Mouse (Mus musculus) G1E (cell line): ENCODE measurements around the gene Zfp322a.
"Not testable (repeated sequence)": the region's sequence is repeated elsewhere in the genome, so short reads cannot be mapped to it uniquely, and the experiment has no call there.

Source experiments
- CTCF ChIP-seq: IDR thresholded peaks from 2 replicates; pipeline ENCODE4 v1.5.1; 2012; ENCODE audit warnings: low read depth, low read length, inconsistent platforms, mixed read lengths
- GATA1 ChIP-seq: IDR thresholded peaks from 2 replicates; pipeline ENCODE4 v1.6.1; 2012; ENCODE audit warnings: borderline replicate concordance, low read length, inconsistent platforms, mixed read lengths

- not testable (repeated sequence) for TF ChIP-seq CTCF, GATA1
Observed at GRCm38 (mm10) chr13:23308639-23309307, 60.2 kb downstream of the Zfp322a start.
